Mouse (Mus musculus) ES-E14 (cell line): ENCODE results near the gene Myo5c. TPM values are rescaled to one million over a fixed set of nuclear protein-coding genes. Genes with fewer than 3 reads are reported as not detected.

Experiments
- DNase-seq: peaks from one replicate; pipeline ENCODE4 v3.0.0-alpha.2; 2013; ENCODE audit warnings: low read depth, low spot score
- H3K27ac ChIP-seq: 2 replicates; pipeline ENCODE4 v1.5.1; 2012; ENCODE audit warnings: low read depth, mild to moderate bottlenecking, low read length, moderate library complexity, mixed read lengths; ENCODE audit not compliant: poor library complexity, insufficient read depth, severe bottlenecking
- H3K36me3 ChIP-seq: 2 replicates; pipeline ENCODE4 v1.6.1; 2012; ENCODE audit warnings: mild to moderate bottlenecking, low read length, moderate library complexity, mixed read lengths; ENCODE audit not compliant: control insufficient read depth, poor library complexity, insufficient read depth, severe bottlenecking
- H3K4me1 ChIP-seq, 2 experiments: fragments of 150-350 bp in 1 of 2; sonication (generic) in 1 of 2; 2 replicates each; pipeline ENCODE4 v1.6.1; 2012; ENCODE audit warnings: low read length in 2 of 2, mild to moderate bottlenecking in 1 of 2, mixed read lengths in 1 of 2; ENCODE audit not compliant: control insufficient read depth in 2 of 2, insufficient read depth in 2 of 2, poor library complexity in 1 of 2
- H3K4me3 ChIP-seq, 2 experiments: fragments of 150-350 bp in 1 of 2; sonication (generic) in 1 of 2; 2 replicates each; pipeline ENCODE4 v1.5.1; 2012; ENCODE audit warnings: low read length in 2 of 2, low read depth in 1 of 2, mild to moderate bottlenecking in 1 of 2, mixed read lengths in 1 of 2; ENCODE audit not compliant: insufficient read depth in 1 of 2, poor library complexity in 1 of 2, severe bottlenecking in 1 of 2
- H3K9ac ChIP-seq: 2 replicates; pipeline ENCODE4 v1.6.1; 2012; ENCODE audit warnings: low read depth, mild to moderate bottlenecking, low read length, mixed read lengths; ENCODE audit not compliant: poor library complexity, insufficient read depth, severe bottlenecking
- H3K9me3 ChIP-seq: fragments of 150-350 bp; sonication (generic); 2 replicates; pipeline ENCODE4 v1.6.1; 2012; ENCODE audit warnings: low read depth, mild to moderate bottlenecking, low read length; ENCODE audit not compliant: control insufficient read depth, insufficient read depth
- CHD2 ChIP-seq: IDR thresholded peaks from 2 replicates; pipeline ENCODE4 v1.6.1; 2014; ENCODE audit warnings: mild to moderate bottlenecking, low read depth, low read length, inconsistent platforms
- HCFC1 ChIP-seq: IDR thresholded peaks from 2 replicates; pipeline ENCODE4 v1.6.1; 2012; ENCODE audit warnings: low read length, inconsistent platforms, borderline replicate concordance; ENCODE audit not compliant: insufficient read depth
- MAFK ChIP-seq: IDR thresholded peaks from 2 replicates; pipeline ENCODE4 v1.6.1; 2014; ENCODE audit warnings: mild to moderate bottlenecking, low read depth, low read length, inconsistent platforms; ENCODE audit not compliant: insufficient read depth
- ZC3H11A ChIP-seq: IDR thresholded peaks from 2 replicates; pipeline ENCODE4 v1.6.1; 2012; ENCODE audit warnings: low read depth, mild to moderate bottlenecking, inconsistent platforms, low read length, borderline replicate concordance
- ZNF384 ChIP-seq: IDR thresholded peaks from 2 replicates; pipeline ENCODE4 v1.6.1; 2012; ENCODE audit warnings: low read depth, low read length, inconsistent platforms
- in situ Hi-C, 2 experiments: fragments of 600-800 bp; cut with MboI; formaldehyde crosslinking; loops; one replicate each; pipeline ENCODE4 v1.15.1; 2025; ENCODE audit warnings: low sequenced_read_pairs in 2 of 2, inconsistent platforms in 1 of 2; ENCODE audit not compliant: unreplicated experiment in 2 of 2
- total RNA-seq: library from RNA; depleted of rRNA; stranded (reverse); fragments of 300-350 nt; gene quantifications from 2 replicates; pipeline ENCODE4 v1.2.3, GENCODE M21; 2012

Gene Myo5c
- total RNA-seq, 1 experiment = 7.5 TPM

- H3K9me3 ChIP-seq = no peaks in the 10 kb centered on the region
- no peak overlapping the region for H3K9ac ChIP-seq
- H3K4me1 ChIP-seq = peaks cover 0 to 1% of the 10 kb centered on the region in 2 experiments; a peak in 1 of 4 replicates
- no peak overlapping the region for H3K4me3 ChIP-seq
- peaks cover 7% of the 10 kb centered on the region; the same call in 1 of the 2 replicates for H3K36me3 ChIP-seq
- H3K27ac ChIP-seq = no peak overlapping the region
- TF ChIP-seq CHD2 = no peak
- no peak for TF ChIP-seq ZNF384
- TF ChIP-seq ZC3H11A = no peak
- no peak for TF ChIP-seq MAFK
- no peak for TF ChIP-seq HCFC1
- in situ Hi-C loops = no loop called here
- no peak for DNase-seq
Observed at GRCm38 (mm10) chr9:75342433-75342832, 110.6 kb downstream of the Myo5c start.

DNA sequence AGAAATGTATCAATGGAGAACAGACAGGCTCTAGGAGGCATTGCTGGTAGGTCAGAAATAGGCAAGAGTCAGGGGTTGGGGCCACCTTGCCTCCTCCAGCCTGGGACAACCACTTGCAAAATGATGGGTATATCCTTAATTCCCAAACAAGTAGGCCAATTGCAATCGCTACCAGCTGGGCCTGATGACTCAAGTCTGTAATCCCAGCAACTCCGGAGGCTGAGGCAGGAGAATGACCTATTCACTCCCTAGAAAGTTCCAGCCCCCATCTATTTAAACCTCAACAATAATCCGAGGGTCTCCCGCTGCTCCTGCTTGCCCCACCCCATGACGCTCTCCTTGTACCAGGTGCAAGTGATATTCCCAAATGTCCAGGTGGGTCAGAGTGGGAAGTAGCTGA is 115.6 kb downstream of the Myo5c start, which contains the start of gene Bcl2l10:
Gene Bcl2l10 (plus strand): TSS at position 301 of the 400 bp plus-strand sequence.
- DNase-seq = no peak
- H3K4me3 ChIP-seq = peak within 1 kb of the TSS; percentile 37 to 54; a peak in 3 of 4 replicates
- TF ChIP-seq ZC3H11A (no peak), MAFK (no peak), ZNF384 (no peak), CHD2 (no peak), HCFC1 (no peak)
- peak within 1 kb of the TSS; percentile 13; the same call in 1 of the 2 replicates for H3K9ac ChIP-seq
- H3K4me1 ChIP-seq = peaks cover 0 to 5% of the 10 kb centered on the region in 2 experiments; a peak in 1 of 4 replicates
- peaks cover 3% of the 10 kb centered on the region; the same call in 1 of the 2 replicates for H3K36me3 ChIP-seq
- no peaks in the 10 kb centered on the region for H3K9me3 ChIP-seq
- no peak within 1 kb of the TSS for H3K27ac ChIP-seq
- in situ Hi-C loops = no loop called here

- Histone ChIP-seq H3K27ac (no peak overlapping the region), H3K4me3 (peak overlapping the region; percentile 37 to 54; a peak in 3 of 4 replicates), H3K4me1 (peaks cover 0 to 7% of the 10 kb centered on the region in 2 experiments; a peak in 2 of 4 replicates), H3K9me3 (no peaks in the 10 kb centered on the region), H3K36me3 (peaks cover 3% of the 10 kb centered on the region; the same call in 1 of the 2 replicates), H3K9ac (peak overlapping the region; percentile 13; the same call in 1 of the 2 replicates)
- TF ChIP-seq ZC3H11A = no peak
- TF ChIP-seq CHD2 = no peak
- TF ChIP-seq MAFK = no peak
- no peak for TF ChIP-seq HCFC1
- TF ChIP-seq ZNF384 = no peak; the same call in 1 of the 2 replicates
- DNase-seq = no peak
- in situ Hi-C loops = no loop called here
Observed at GRCm38 (mm10) chr9:75348066-75348465, 116.2 kb downstream of the Myo5c start.

- in situ Hi-C loops = no loop called here
- Histone ChIP-seq H3K4me1 (peaks cover 2 to 13% of the 10 kb centered on the region in 2 experiments; a peak in 2 of 4 replicates), H3K4me3 (no peak overlapping the region), H3K9ac (no peak overlapping the region), H3K9me3 (no peaks in the 10 kb centered on the region), H3K27ac (no peak overlapping the region), H3K36me3 (peaks cover 3% of the 10 kb centered on the region; the same call in 1 of the 2 replicates)
- TF ChIP-seq HCFC1 (no peak), CHD2 (no peak), ZC3H11A (no peak), ZNF384 (no peak; the same call in none of the 2 replicates), MAFK (no peak)
- DNase-seq = no peak
Observed at GRCm38 (mm10) chr9:75348641-75349040, 116.8 kb downstream of the Myo5c start.
